Mouse (Mus musculus) macrophage (primary cell): ENCODE measurements around the gene Mfn2. TPM values are rescaled to one million over a fixed set of nuclear protein-coding genes. Genes with fewer than 3 reads are reported as not detected.
"Not testable (repeated sequence)": the region's sequence is repeated elsewhere in the genome, so short reads cannot be mapped to it uniquely, and the experiment has no call there.

Source experiments
- H3K27ac ChIP-seq: fragments of 350-480 bp; formaldehyde crosslinking; 2 replicates; pipeline ENCODE4 v1.9.0; 2021
- H3K36me3 ChIP-seq: fragments of 350-480 bp; formaldehyde crosslinking; 2 replicates; pipeline ENCODE4 v1.9.0; 2021; ENCODE audit errors: inconsistent target
- H3K4me3 ChIP-seq: fragments of 350-480 bp; formaldehyde crosslinking; 2 replicates; pipeline ENCODE4 v1.9.0; 2021; ENCODE audit errors: inconsistent target
- H3K79me2 ChIP-seq: fragments of 350-480 bp; formaldehyde crosslinking; 2 replicates; pipeline ENCODE4 v1.9.0; 2021; ENCODE audit errors: inconsistent target
- WGBS: methylation state at CpG from one replicate; pipeline ENCODE4 v1.1.7; 2026; ENCODE audit warnings: inconsistent platforms; ENCODE audit not compliant: missing documents; 5-methylcytosine and 5-hydroxymethylcytosine counted together
- polyA plus RNA-seq: library from polyadenylated mRNA; stranded (reverse); fragments of 250-400 nt; gene quantifications from 3 replicates; pipeline ENCODE4 v1.2.4, GENCODE M21; 2018; ENCODE audit warnings: inconsistent platforms

The Mfn2 gene
- polyA plus RNA-seq, 1 experiment from 2014 or later = 29.8 TPM

- Histone ChIP-seq H3K36me3 (peaks cover 9% of the 10 kb centered on the region; the same call in 1 of the 2 replicates), H3K4me3 (peak within 1 kb of the TSS; percentile 90), H3K79me2 (peaks cover 55% of the 10 kb centered on the region), H3K27ac (peak within 1 kb of the TSS; percentile 65)
- 0% methylated on average over 30 of the region's 30 CpGs for WGBS
Measured at GRCm38 (mm10) chr4:147868450-147869031, 36.0 kb downstream of the Mfn2 start, which contains the start of the genes Miip and Fv1. Miip (minus strand) TSS chr4:147868816. Fv1 (plus strand) TSS chr4:147868979.

GRCm38 (mm10) chr4:147867563-147868449 lies 36.7 kb downstream of the Mfn2 start:
- peaks cover 6% of the 10 kb centered on the region; the same call in 1 of the 2 replicates for H3K36me3 ChIP-seq
- 7% methylated on average over 22 of the region's 22 CpGs for WGBS
- H3K27ac ChIP-seq = peak overlapping the region; percentile 65
- H3K79me2 ChIP-seq = peaks cover 49% of the 10 kb centered on the region
- peak overlapping the region; percentile 90 for H3K4me3 ChIP-seq

- Histone ChIP-seq H3K79me2 (peaks cover 43% of the 10 kb centered on the region), H3K36me3 (peaks cover 14% of the 10 kb centered on the region; the same call in 1 of the 2 replicates)
- not testable (repeated sequence) for H3K27ac ChIP-seq, H3K4me3 ChIP-seq
- 70% methylated on average over 2 of the region's 3 CpGs for WGBS
Measured at GRCm38 (mm10) chr4:147866793-147867192, 37.7 kb downstream of the Mfn2 start.

- WGBS = 98% methylated on average over 9 of the region's 9 CpGs
- H3K79me2 ChIP-seq = peaks cover 39% of the 10 kb centered on the region
- no peak overlapping the region for H3K4me3 ChIP-seq
- peaks cover 22% of the 10 kb centered on the region; the same call in 1 of the 2 replicates for H3K36me3 ChIP-seq
- H3K27ac ChIP-seq = no peak overlapping the region
Measured at GRCm38 (mm10) chr4:147866056-147866455, 38.4 kb downstream of the Mfn2 start.

- Histone ChIP-seq H3K27ac (no peak overlapping the region), H3K4me3 (no peak overlapping the region), H3K36me3 (peaks cover 25% of the 10 kb centered on the region; the same call in 1 of the 2 replicates), H3K79me2 (peaks cover 35% of the 10 kb centered on the region)
- 91% methylated on average over 6 of the region's 6 CpGs for whole genome bisulfite sequencing
Measured at GRCm38 (mm10) chr4:147865651-147866050, 38.9 kb downstream of the Mfn2 start.

GRCm38 (mm10) chr4:147862051-147862450 lies 42.5 kb downstream of the Mfn2 start:
- WGBS = 83% methylated on average over 3 of the region's 3 CpGs
- peaks cover 11% of the 10 kb centered on the region; the same call in 1 of the 2 replicates for H3K79me2 ChIP-seq
- no peak overlapping the region for H3K4me3 ChIP-seq
- H3K36me3 ChIP-seq = peaks cover 25% of the 10 kb centered on the region; the same call in 1 of the 2 replicates
- no peak overlapping the region for H3K27ac ChIP-seq

GRCm38 (mm10) chr4:147850776-147851175 lies 53.7 kb downstream of the Mfn2 start:
- Histone ChIP-seq H3K79me2 (peaks cover 25% of the 10 kb centered on the region), H3K4me3 (no peak overlapping the region), H3K36me3 (no peaks in the 10 kb centered on the region), H3K27ac (no peak overlapping the region)
- 64% methylated on average over 1 of the region's 2 CpGs for WGBS

- Histone ChIP-seq H3K79me2 (peaks cover 46% of the 10 kb centered on the region), H3K36me3 (peaks cover 3% of the 10 kb centered on the region; the same call in 1 of the 2 replicates), H3K27ac (peak overlapping the region; percentile 75), H3K4me3 (peak overlapping the region; percentile 99)
- WGBS = 2% methylated on average over 4 of the region's 4 CpGs
Measured at GRCm38 (mm10) chr4:147848584-147848991, 55.9 kb downstream of the Mfn2 start.

GRCm38 (mm10) chr4:147847614-147848583 lies 56.6 kb downstream of the Mfn2 start, which contains the start of gene Zfp933:
Zfp933 (minus strand) TSS chr4:147848366.
- peaks cover 7% of the 10 kb centered on the region; the same call in 1 of the 2 replicates for H3K36me3 ChIP-seq
- peaks cover 53% of the 10 kb centered on the region for H3K79me2 ChIP-seq
- H3K4me3 ChIP-seq = peak within 1 kb of the TSS; percentile 99
- H3K27ac ChIP-seq = peak within 1 kb of the TSS; percentile 75
- 2% methylated on average over 23 of the region's 23 CpGs for WGBS

- Histone ChIP-seq H3K36me3 (peaks cover 18% of the 10 kb centered on the region; the same call in 1 of the 2 replicates), H3K4me3 (no peak overlapping the region), H3K27ac (no peak overlapping the region), H3K79me2 (peaks cover 58% of the 10 kb centered on the region)
- 90% methylated on average over 2 of the region's 3 CpGs for WGBS
Measured at GRCm38 (mm10) chr4:147842871-147843270, 61.6 kb downstream of the Mfn2 start.

GRCm38 (mm10) chr4:147839282-147839681 lies 65.2 kb downstream of the Mfn2 start:
- not testable (repeated sequence) for H3K4me3 ChIP-seq, H3K27ac ChIP-seq
- Histone ChIP-seq H3K79me2 (peaks cover 22% of the 10 kb centered on the region), H3K36me3 (peaks cover 14% of the 10 kb centered on the region; the same call in 1 of the 2 replicates)
- no CpG with 5 or more reads among the region's 26 CpGs for WGBS

GRCm38 (mm10) chr4:147824389-147824788 lies 80.1 kb downstream of the Mfn2 start:
- Histone ChIP-seq H3K36me3 (peaks cover 39% of the 10 kb centered on the region), H3K27ac (no peak overlapping the region), H3K4me3 (no peak overlapping the region), H3K79me2 (no peaks in the 10 kb centered on the region)
- 96% methylated on average over 4 of the region's 4 CpGs for WGBS
